Mouse (Mus musculus) left cerebral cortex, adult 11 months (tissue): ENCODE data around the gene Adrb1.
A peak's percentile ranks its signal among the peaks of the same experiment; 100 is the strongest.

Source experiments
- DNase-seq: peaks from one replicate; pipeline ENCODE4 v3.0.0; 2022; ENCODE audit warnings: low spot score

Gene Adrb1

GRCm38 (mm10) chr19:56721387-56722211 is at the start of gene Adrb1:
TSS of gene Adrb1 (plus strand) at chr19:56722199.
- DNase-seq, result peak; percentile 71

GRCm38 (mm10) chr19:56675690-56676089 is 46.3 kb upstream of the Adrb1 start:
- no peak for DNase-seq

GRCm38 (mm10) chr19:56676506-56676905 is 45.5 kb upstream of the Adrb1 start:
- no peak for DNase-seq

DNA sequence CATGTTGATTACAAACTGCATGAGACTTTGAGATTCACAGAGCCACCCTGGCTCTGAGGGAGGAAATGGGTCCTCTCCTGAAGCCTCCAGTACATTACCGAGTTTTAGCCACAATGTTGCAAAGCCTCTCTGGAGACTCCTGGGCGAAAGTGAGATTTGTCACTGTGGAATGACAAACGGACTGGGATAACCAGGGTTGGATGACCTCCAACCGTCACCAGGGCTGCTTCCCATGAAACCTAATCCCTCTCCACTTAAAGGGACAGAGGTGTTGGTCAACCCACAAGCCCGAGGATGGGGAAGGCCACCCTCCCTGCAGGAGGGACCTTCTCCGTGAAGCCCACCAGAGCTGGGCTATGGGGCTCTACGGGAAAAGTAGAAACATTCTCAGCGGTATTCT is 44.4 kb upstream of the Adrb1 start:
- no peak for DNase-seq

DNA sequence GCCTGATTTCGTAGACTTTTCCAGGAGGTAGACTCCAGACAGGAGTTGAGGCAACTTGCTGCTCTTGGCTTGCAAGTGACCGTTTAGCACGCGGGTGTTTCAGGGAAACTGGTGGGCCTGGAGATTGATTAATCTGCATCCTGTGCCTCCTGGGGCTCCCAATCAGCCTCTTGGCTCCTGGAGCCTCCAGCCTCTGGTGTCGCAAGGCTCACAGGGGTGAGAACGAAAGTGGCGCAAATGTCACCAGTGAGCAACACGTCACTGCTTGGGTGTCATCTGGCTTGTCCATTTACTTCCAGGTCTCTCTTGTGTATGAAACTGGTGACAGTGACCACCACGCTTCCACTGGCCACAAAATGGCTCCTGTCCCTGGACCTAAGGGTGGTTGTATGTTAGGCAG is 43.5 kb upstream of the Adrb1 start:
- DNase-seq, result no peak

DNA sequence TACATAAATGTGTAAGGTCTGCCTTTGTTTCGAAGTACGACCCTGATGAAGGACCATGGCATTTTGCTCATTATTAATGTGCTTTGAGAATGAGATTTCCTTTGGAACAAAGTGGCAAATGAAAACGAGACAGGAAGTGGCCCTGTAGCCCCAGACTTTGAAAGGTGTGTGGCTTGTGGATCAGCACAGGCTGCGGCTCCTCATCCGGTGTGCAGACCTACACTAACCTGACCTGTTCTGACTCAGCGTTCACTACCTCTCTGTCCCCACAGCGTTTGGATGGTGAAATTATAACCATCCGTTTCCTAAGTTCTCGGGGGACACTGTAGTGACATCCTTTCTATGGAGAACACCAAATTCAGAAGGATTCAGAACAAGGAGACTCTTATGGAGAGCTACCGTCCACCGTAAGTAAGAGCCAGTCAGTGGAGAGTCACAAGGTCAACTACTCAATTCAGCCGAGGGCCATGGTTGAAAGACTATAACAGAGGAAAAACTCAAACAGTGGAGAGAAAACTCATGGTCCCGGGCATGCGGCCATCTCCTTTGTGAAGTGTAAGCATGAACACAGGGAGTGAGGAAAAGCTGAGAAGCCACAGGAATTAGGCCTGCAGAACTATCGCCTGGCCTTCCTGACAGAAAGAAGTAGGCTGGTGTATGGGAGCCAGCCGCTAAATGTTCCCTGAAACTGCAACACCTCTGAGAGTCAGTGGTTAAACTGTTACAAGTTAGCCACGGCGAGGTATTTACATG is 42.6 kb upstream of the Adrb1 start:
- DNase-seq, result no peak

DNA sequence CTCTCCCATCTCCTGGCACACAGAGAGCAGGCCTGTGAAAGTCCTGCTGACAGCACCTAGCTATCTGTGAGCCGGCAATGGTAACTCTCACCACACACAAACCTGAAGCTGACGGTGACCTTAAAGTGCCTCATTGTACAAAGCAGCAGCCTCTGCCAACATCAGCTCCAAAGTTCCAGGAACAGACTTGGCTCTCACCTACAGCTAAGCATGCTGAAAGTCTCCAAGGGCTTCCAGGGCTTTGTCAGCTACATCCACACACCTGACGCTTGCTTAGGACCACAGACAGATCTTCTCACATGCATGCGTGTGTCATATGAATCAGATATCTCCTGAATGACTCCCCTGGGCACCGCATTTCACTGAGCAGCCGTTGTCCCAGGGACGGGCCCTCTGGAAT is 42.0 kb upstream of the Adrb1 start:
- DNase-seq, result no peak

DNA sequence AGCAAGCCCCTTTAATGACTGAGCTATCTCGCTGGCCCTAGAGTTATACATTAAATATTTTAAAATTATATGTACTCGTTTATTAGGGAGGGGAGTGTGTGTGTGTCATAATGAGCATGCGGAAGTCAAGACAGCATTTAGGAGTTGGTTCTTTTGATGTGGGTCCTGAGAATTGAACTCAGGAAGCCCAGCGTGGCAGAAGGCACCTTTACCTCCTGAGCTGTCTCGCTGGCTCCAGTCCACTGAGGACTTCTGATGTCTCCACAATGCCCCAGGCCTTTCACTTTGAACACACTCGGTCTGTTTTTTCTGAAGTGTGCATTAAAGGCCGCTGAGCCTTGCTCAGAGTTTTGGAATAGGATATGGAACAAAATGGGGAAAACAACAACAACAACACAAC is 39.7 kb upstream of the Adrb1 start:
- no peak for DNase-seq

GRCm38 (mm10) chr19:56682843-56683242 is 39.2 kb upstream of the Adrb1 start:
- DNase-seq, result no peak

GRCm38 (mm10) chr19:56685515-56685914 is 36.5 kb upstream of the Adrb1 start:
- DNase-seq, result no peak

- DNase-seq, result no peak
These were observed 35.8 kb upstream of the Adrb1 start for GRCm38 (mm10) chr19:56686218-56686617.

DNA sequence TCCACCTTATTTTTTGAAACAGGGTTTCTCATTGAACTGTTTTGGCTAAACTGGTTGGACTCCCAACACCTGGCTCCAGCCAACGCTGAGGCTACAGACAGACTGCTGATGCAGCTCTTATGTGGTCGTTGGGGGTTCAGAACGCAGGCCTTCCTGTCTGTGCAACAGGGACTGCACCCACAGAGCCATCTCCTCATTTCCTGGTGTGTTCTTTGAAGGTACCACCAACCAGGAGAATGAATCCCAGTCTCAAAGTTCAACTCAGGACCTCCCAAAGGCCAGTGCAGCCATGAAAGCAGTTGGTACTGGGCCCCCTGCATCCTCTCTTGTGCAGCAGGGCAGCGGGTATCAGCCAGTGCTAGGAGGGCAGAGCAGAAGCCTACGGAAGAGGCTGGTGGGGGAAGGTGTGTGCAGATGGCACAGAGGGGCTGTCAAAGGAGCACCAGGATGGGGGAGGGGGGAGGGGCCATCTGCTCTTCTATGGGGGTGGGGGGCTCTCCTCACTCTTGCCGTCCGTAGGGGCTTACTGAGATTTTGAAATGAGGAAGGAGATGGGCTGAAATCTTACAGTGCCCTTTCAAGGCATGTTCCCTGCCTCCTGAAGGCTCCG is 34.9 kb upstream of the Adrb1 start:
- DNase-seq, result no peak

- no peak for DNase-seq
These were observed 34.3 kb upstream of the Adrb1 start for GRCm38 (mm10) chr19:56687676-56688075.

DNA sequence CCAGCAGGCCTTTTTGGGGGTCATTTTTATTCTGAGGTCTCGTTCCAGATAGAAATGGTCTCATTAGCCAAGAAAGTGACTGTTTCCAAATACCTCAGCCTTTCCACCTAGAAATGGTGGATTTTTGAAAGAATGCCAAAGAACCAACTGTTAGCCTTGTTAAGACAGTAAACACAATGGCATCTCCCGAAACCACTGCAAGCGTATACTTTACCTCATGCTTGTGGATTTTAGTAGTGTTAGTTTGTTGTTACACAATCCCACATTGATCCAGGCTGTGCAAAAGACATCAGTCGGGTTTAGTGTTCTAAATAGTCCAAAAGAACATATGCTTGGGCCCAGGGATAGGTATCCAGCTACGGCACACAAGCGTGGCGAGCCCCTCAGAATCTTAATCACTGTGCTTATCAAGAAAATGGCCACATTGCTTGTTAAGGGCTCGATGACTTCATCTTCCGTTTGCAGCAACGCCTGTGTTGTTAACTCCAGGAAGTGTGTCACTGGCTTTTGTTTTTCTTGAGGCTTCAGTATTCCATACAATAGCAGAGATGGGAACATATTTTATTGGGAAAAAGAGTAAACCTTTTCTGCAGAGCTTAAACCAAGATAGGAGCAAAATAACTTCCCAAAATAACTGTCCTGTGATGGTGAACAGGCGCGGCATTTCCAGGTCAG is 33.2 kb upstream of the Adrb1 start:
- DNase-seq, result no peak

DNA sequence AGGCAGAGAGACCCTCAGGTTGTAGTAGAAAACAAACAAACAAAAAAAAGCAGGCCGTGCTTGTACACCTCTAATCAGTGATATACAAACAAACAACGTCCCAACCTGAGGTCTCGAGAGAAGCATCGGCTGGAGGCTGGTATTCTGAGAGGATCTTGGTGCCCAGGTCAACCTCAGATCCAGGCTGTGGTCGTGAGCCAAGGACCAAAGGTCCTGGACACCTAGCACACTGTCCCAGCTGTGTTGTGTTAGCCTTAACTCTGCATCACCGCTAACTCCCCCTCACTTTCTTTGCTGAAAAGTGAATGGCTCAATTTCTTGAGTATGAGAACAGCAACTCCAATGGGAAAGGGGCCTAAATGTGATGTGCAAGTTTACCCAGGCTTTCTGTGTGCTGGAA is 32.5 kb upstream of the Adrb1 start:
- no peak for DNase-seq

GRCm38 (mm10) chr19:56691103-56691502 is 30.9 kb upstream of the Adrb1 start:
- no peak for DNase-seq

DNA sequence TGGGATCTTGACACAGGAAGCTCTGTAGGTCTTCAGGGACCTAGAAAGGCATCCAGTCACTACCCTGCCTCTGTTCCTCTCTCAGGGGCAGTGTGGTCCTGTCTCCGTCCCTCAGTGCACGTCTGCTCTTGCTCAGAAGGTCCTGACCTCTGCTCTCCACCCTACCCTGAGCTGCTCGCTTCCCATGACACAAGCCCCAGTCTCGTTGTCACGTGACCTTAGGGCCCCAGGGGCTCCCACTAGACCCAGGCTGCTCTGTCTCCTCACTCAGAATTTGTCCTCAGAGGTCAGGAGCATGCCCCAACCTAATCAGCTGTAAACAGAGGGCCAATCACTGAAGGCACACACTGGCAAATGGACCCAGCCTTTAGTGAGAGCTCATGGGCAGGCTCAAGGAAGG is 29.5 kb upstream of the Adrb1 start:
- DNase-seq, result no peak

DNA sequence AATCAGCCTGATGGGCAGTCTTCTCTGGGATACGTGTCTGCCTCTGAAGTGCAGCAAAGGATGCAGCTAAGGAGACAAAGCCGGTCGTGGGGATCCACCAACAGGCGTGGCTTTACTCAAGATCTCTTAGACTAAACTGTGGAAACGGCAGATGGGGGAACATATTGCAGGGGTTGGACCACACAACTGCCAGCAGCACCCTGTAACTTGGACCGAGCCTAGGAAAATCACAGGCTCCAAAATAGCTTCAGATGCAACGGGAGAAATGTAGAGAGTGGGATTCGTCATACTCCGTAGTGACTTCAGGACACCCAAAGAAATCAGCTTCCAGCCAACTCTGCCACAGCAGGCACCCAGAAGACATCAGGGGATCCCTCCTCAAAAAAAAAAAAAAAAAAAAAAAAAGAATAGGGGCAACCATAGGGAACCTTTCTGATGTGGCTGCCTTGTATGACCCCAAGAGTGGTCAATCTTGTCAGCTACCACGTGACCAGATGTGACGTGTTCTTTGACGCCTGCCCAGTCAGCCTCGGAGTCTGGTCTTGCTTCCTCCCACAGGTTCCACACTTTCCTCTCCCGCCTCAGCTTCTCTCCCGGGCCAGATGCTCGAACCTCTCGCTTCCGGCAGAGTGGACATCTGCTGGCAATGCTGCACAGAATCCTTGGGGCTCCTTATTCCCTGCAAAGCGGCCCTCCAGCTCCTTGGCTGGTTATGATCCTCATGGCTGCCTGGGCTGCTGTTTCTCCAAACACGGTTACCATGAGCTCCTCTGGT is 24.4 kb upstream of the Adrb1 start:
- peak; percentile 54 for DNase-seq

- DNase-seq, result no peak
These were observed 21.2 kb upstream of the Adrb1 start for GRCm38 (mm10) chr19:56700848-56701247.

- no peak for DNase-seq
These were observed 20.5 kb upstream of the Adrb1 start for GRCm38 (mm10) chr19:56701404-56702033.

- no peak for DNase-seq
These were observed 20.0 kb upstream of the Adrb1 start for GRCm38 (mm10) chr19:56702039-56702438.
